Mouse (Mus musculus) liver, embryonic 15.5 days (tissue): ENCODE results near the gene Wdfy1. TPM values are rescaled to one million over a fixed set of nuclear protein-coding genes. Genes with fewer than 3 reads are reported as not detected.

Experiments used
- ATAC-seq: fragments of 200-750 bp; cut with Nextera tagmentation; 2 replicates; pipeline ENCODE4 v1.8.0; 2017; ENCODE audit warnings: moderate number of reproducible peaks, mild to moderate bottlenecking, moderate library complexity; ENCODE audit not compliant: insufficient read depth
- H3K27ac ChIP-seq: fragments of 300-500 bp; sonication (generic); replicated peaks from 2 replicates; pipeline ENCODE4 v1.5.1; 2015; ENCODE audit warnings: mild to moderate bottlenecking, inconsistent platforms
- H3K27me3 ChIP-seq: fragments of 300-500 bp; sonication (generic); 2 replicates; pipeline ENCODE4 v1.6.1; 2015; ENCODE audit warnings: mild to moderate bottlenecking, inconsistent platforms
- H3K36me3 ChIP-seq: fragments of 300-500 bp; sonication (generic); replicated peaks from 2 replicates; pipeline ENCODE4 v1.6.1; 2015; ENCODE audit warnings: moderate library complexity, mild to moderate bottlenecking, inconsistent platforms
- H3K4me1 ChIP-seq: fragments of 300-500 bp; sonication (generic); replicated peaks from 2 replicates; pipeline ENCODE4 v1.6.1; 2015; ENCODE audit warnings: inconsistent platforms
- H3K4me2 ChIP-seq: fragments of 300-500 bp; sonication (generic); 2 replicates; pipeline ENCODE4 v1.6.1; 2015; ENCODE audit warnings: moderate library complexity, mild to moderate bottlenecking, inconsistent platforms
- H3K4me3 ChIP-seq: fragments of 300-500 bp; sonication (generic); replicated peaks from 2 replicates; pipeline ENCODE4 v1.5.1; 2015; ENCODE audit warnings: mild to moderate bottlenecking, inconsistent platforms
- H3K9ac ChIP-seq: fragments of 300-500 bp; sonication (generic); 2 replicates; pipeline ENCODE4 v1.6.1; 2015; ENCODE audit warnings: moderate library complexity, mild to moderate bottlenecking, inconsistent platforms
- H3K9me3 ChIP-seq: fragments of 300-500 bp; sonication (generic); replicated peaks from 2 replicates; pipeline ENCODE4 v1.6.1; 2016; ENCODE audit warnings: inconsistent platforms
- WGBS: fragments of 180-500 bp; shearing (Covaris S2); methylation state at CpG from one replicate; pipeline ENCODE4 v1.1.7; 2015; ENCODE audit warnings: mixed read lengths; ENCODE audit not compliant: insufficient replicate concordance; 5-methylcytosine and 5-hydroxymethylcytosine counted together
- polyA plus RNA-seq: library from polyadenylated mRNA; unstranded; fragments of >200 nt; fragmentation: Nextera tagmentation; extraction: Ambion mirVana; gene quantifications from 2 replicates; pipeline ENCODE4 v1.2.1, GENCODE M21; 2015

Gene Wdfy1
- polyA plus RNA-seq, 1 experiment from 2014 or later, result 14.0 TPM

GRCm38 (mm10) chr1:79710678-79711077, 65.3 kb downstream of the Wdfy1 start:
- Histone ChIP-seq H3K27ac (no peak overlapping the region), H3K9ac (no peak overlapping the region)
- WGBS, result 32% methylated on average over 4 of the region's 4 CpGs

DNA sequence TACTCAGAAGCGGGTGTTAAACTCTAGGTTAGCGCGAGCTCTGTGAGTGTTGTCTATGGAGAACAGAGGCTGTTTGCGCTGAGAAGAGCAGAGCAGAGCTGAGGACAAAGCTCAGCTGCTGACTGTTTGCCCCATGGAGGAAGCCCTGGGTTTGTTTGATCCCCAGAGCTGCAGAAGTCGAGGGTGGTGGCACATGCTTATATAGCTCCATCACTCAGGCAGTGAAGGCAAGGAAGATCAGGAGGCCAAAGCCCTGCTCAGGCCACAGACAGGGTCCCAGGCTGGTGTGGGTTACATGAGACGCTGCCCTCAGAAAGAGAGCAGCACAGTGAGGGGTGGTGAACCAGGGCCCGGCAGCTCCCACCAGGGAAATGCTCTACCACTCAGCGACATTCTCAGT, 65.7 kb downstream of the Wdfy1 start:
- H3K36me3 ChIP-seq, result peaks cover 21% of the 10 kb centered on the region
- H3K27me3 ChIP-seq, result no peaks in the 10 kb centered on the region
- no peak overlapping the region for H3K4me3 ChIP-seq
- H3K4me1 ChIP-seq, result 0 out of 2 replicates have a peak, but pooled peaks cover 3% of the 10 kb centered on the region
- no peak overlapping the region for H3K9ac ChIP-seq
- no peak overlapping the region for H3K4me2 ChIP-seq
- H3K9me3 ChIP-seq, result no peaks in the 10 kb centered on the region
- no peak for ATAC-seq
- H3K27ac ChIP-seq, result no peak overlapping the region
- WGBS, result 57% methylated on average over 8 of the region's 8 CpGs

More at GRCm38 (mm10) chr1:79710678-79711077, 65.3 kb downstream of the Wdfy1 start:
- H3K4me2 ChIP-seq, result no peak overlapping the region
- 0 out of 2 replicates have a peak, but pooled peaks cover 3% of the 10 kb centered on the region for H3K4me1 ChIP-seq
- no peaks in the 10 kb centered on the region for H3K9me3 ChIP-seq
- no peaks in the 10 kb centered on the region for H3K27me3 ChIP-seq
- peaks cover 21% of the 10 kb centered on the region for H3K36me3 ChIP-seq
- no peak for ATAC-seq
- H3K4me3 ChIP-seq, result no peak overlapping the region

DNA sequence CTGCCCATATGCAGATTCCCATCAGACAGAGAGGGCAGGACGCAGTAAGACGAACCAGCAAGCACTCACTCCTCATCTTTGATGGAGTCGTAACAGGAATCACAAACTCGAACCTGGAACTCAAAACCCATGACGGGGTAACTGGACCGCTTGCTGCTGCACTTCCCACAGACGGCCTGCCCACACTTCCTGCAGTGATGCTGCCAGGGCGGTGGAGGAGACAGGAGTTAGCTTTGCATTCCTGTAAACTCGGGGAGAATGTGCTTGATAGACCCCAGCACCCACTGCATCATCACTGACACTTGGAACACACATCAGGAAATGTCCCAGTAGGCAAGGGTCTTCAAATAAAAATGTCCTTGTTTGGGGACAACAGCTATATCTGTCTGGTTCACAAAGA, 68.6 kb downstream of the Wdfy1 start:
- H3K36me3 ChIP-seq, result peaks cover 8% of the 10 kb centered on the region
- H3K9ac ChIP-seq, result no peak overlapping the region
- WGBS, result 70% methylated on average over 9 of the region's 9 CpGs
- H3K4me3 ChIP-seq, result no peak overlapping the region
- no peaks in the 10 kb centered on the region for H3K27me3 ChIP-seq
- no peak overlapping the region for H3K27ac ChIP-seq
- H3K9me3 ChIP-seq, result no peaks in the 10 kb centered on the region
- no peak overlapping the region for H3K4me2 ChIP-seq
- 0 out of 2 replicates have a peak, but pooled peaks cover 3% of the 10 kb centered on the region for H3K4me1 ChIP-seq
- no peak for ATAC-seq

GRCm38 (mm10) chr1:79706707-79707106, 69.2 kb downstream of the Wdfy1 start:
- Histone ChIP-seq H3K27ac (no peak overlapping the region), H3K4me1 (0 out of 2 replicates have a peak, but pooled peaks cover 3% of the 10 kb centered on the region), H3K27me3 (no peaks in the 10 kb centered on the region), H3K4me2 (no peak overlapping the region), H3K36me3 (peaks cover 8% of the 10 kb centered on the region), H3K9ac (no peak overlapping the region), H3K4me3 (no peak overlapping the region), H3K9me3 (no peaks in the 10 kb centered on the region)
- 61% methylated on average over 3 of the region's 3 CpGs for WGBS
- ATAC-seq, result no peak

- Histone ChIP-seq H3K36me3 (peaks cover 8% of the 10 kb centered on the region), H3K4me3 (no peak overlapping the region), H3K4me1 (no peaks in the 10 kb centered on the region), H3K9me3 (no peaks in the 10 kb centered on the region), H3K27ac (no peak overlapping the region), H3K27me3 (no peaks in the 10 kb centered on the region), H3K4me2 (no peak overlapping the region), H3K9ac (no peak overlapping the region)
- no peak for ATAC-seq
- WGBS, result 78% methylated on average over 2 of the region's 2 CpGs
Measured at GRCm38 (mm10) chr1:79704672-79705071, 71.3 kb downstream of the Wdfy1 start.

- WGBS, result 66% methylated on average over 8 of the region's 8 CpGs
- peaks cover 8% of the 10 kb centered on the region; the same call in 1 of the 2 replicates for H3K36me3 ChIP-seq
- no peaks in the 10 kb centered on the region for H3K4me1 ChIP-seq
- no peaks in the 10 kb centered on the region for H3K9me3 ChIP-seq
- H3K27me3 ChIP-seq, result no peaks in the 10 kb centered on the region
- H3K27ac ChIP-seq, result no peak overlapping the region
- H3K4me2 ChIP-seq, result no peak overlapping the region
- H3K9ac ChIP-seq, result no peak overlapping the region
- H3K4me3 ChIP-seq, result no peak overlapping the region
- no peak for ATAC-seq
Measured at GRCm38 (mm10) chr1:79703520-79703919, 72.4 kb downstream of the Wdfy1 start.

GRCm38 (mm10) chr1:79698506-79698905, 77.4 kb downstream of the Wdfy1 start:
- ATAC-seq, result no peak
- Histone ChIP-seq H3K4me2 (no peak overlapping the region), H3K4me1 (no peaks in the 10 kb centered on the region; the same call in 1 of the 2 replicates), H3K36me3 (no peaks in the 10 kb centered on the region), H3K27me3 (no peaks in the 10 kb centered on the region), H3K9me3 (no peaks in the 10 kb centered on the region), H3K27ac (no peak overlapping the region), H3K4me3 (no peak overlapping the region), H3K9ac (no peak overlapping the region)
- WGBS, result 32% methylated on average over 2 of the region's 2 CpGs

GRCm38 (mm10) chr1:79697382-79697781, 78.6 kb downstream of the Wdfy1 start:
- ATAC-seq, result no peak
- no peaks in the 10 kb centered on the region; the same call in 1 of the 2 replicates for H3K4me1 ChIP-seq
- H3K9me3 ChIP-seq, result no peaks in the 10 kb centered on the region
- no peak overlapping the region for H3K4me3 ChIP-seq
- H3K9ac ChIP-seq, result no peak overlapping the region
- no peaks in the 10 kb centered on the region for H3K27me3 ChIP-seq
- peak overlapping the region; percentile 10; the same call in 1 of the 2 replicates for H3K4me2 ChIP-seq
- 52% methylated on average over 9 of the region's 9 CpGs for WGBS
- H3K27ac ChIP-seq, result no peak overlapping the region
- no peaks in the 10 kb centered on the region for H3K36me3 ChIP-seq

DNA sequence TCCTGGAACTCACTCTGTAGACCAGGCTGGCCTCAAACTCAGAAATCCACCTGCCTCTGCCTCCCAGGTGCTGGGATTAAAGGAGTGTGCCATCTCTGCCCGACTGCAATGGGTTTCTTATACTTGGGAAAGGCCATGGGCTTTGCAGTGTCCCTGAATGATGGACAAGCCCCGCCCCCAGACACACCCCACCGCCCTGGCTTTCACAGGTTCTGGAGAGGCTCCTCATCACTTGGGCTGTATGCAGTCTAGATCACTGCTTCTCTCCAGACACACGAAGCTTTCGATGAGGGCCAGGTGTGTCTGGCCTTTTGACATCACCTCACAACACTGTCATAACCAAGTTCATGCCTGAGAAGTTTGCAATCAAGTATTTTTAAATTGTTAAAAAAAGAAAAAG, 79.0 kb downstream of the Wdfy1 start:
- H3K36me3 ChIP-seq, result no peaks in the 10 kb centered on the region
- no peaks in the 10 kb centered on the region for H3K9me3 ChIP-seq
- H3K4me2 ChIP-seq, result peak overlapping the region; percentile 10; the same call in 1 of the 2 replicates
- no peaks in the 10 kb centered on the region for H3K27me3 ChIP-seq
- 52% methylated on average over 5 of the region's 5 CpGs for WGBS
- H3K4me3 ChIP-seq, result no peak overlapping the region
- no peak overlapping the region for H3K9ac ChIP-seq
- ATAC-seq, result no peak
- no peak overlapping the region for H3K27ac ChIP-seq
- H3K4me1 ChIP-seq, result no peaks in the 10 kb centered on the region; the same call in 1 of the 2 replicates

DNA sequence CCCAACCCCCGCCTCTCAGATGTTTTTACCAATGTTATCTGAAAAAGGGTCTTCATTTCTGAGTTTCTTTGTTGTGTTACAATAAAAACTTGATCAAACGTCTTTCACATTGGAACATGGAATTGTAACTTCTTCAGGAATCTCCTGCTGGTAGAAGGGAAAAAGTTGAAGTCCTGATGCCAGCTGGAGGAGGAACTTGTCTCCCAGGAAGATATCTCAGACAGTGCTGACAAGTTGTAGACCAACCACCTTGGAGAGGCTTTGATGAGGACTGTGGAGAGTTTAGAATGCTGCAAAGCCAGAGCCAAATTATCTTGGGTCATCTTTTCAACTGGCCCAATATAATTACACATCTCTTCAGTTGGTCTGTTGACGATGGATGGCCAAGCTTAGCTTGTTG, 83.5 kb downstream of the Wdfy1 start:
- ATAC-seq, result no peak
- no peaks in the 10 kb centered on the region for H3K9me3 ChIP-seq
- H3K27me3 ChIP-seq, result no peaks in the 10 kb centered on the region
- H3K9ac ChIP-seq, result no peak overlapping the region
- H3K4me2 ChIP-seq, result no peak overlapping the region
- no peak overlapping the region for H3K27ac ChIP-seq
- no peaks in the 10 kb centered on the region for H3K36me3 ChIP-seq
- no peak overlapping the region for H3K4me3 ChIP-seq
- no peaks in the 10 kb centered on the region; the same call in 1 of the 2 replicates for H3K4me1 ChIP-seq
- WGBS, result 54% methylated on average over 3 of the region's 3 CpGs

DNA sequence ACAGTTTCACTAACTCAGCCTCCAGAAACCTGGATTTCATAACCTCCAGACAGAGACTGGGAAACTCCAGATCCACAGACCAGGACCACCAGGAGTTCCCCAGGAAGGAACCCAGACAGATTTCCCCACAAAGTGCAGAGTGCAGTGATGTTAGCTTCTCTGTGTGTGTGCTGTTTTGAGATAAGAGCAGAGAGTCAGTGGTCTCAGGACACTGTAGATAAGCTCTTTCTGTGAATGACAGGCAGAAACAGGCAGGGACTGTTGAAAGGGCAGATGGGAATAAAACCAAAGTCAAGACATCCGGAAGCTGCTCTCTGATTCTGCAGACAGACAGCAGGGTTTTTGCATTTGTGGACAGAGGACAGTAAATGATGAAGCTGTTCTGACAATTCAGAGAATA, 88.7 kb downstream of the Wdfy1 start:
- Histone ChIP-seq H3K9me3 (no peaks in the 10 kb centered on the region), H3K4me1 (no peaks in the 10 kb centered on the region), H3K36me3 (no peaks in the 10 kb centered on the region), H3K27me3 (no peaks in the 10 kb centered on the region), H3K27ac (no peak overlapping the region), H3K4me2 (no peak overlapping the region), H3K4me3 (no peak overlapping the region), H3K9ac (no peak overlapping the region)
- no peak for ATAC-seq
- WGBS, result 10% methylated on average over 1 of the region's 1 CpGs

GRCm38 (mm10) chr1:79684027-79684426, 91.9 kb downstream of the Wdfy1 start:
- H3K27me3 ChIP-seq, result no peaks in the 10 kb centered on the region
- no peak overlapping the region for H3K4me2 ChIP-seq
- H3K27ac ChIP-seq, result no peak overlapping the region
- H3K9me3 ChIP-seq, result no peaks in the 10 kb centered on the region
- H3K9ac ChIP-seq, result no peak overlapping the region
- H3K4me3 ChIP-seq, result no peak overlapping the region
- no peak for ATAC-seq
- no peaks in the 10 kb centered on the region for H3K4me1 ChIP-seq
- no peaks in the 10 kb centered on the region for H3K36me3 ChIP-seq
